Mouse (Mus musculus) mesoderm, embryonic 11.5 days (tissue): ENCODE measurements around the gene Arfrp1.

ENCODE experiments used
- DNase-seq: peaks from one replicate; pipeline ENCODE4 v3.0.0-alpha.2; 2012; ENCODE audit warnings: low read depth, low spot score

Arfrp1 gene

DNA sequence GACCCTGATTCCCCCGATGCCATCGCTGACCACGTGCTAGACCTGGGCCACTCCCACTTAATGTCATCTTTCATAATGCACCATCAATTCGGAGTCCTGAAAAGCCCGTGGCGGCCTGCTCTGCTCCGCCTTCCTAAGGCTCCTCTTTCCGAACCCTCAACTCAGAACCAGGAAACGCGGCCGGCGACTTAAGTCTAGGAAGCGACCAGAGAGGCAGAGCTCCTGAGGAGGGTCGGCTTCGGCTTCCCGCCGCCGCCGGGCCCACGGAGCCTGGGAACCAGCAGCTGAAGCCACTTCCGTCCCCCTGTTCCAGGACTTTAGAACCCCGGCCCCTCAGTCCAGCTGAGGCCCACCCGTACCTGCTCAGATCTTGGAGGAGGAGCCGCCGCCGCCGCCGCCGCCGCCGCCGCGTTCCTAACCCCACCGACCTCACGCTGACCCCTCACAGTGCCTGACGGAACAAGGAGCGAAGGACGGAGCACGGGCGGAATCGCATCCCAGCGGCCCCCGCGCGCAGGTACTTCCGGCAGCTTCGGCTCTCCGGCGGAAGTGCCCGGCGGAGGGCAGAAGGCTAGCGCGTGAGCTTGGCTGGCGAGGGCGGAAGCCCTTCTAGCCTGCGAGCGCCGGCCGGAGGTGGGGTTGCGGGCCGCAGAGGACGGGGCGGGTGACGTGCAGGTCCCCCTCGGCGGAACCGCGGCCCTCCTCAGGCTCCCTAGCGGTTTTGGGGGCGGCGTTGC, at the start of gene Arfrp1, which contains the start of gene Zgpat:
Gene Arfrp1, minus strand, starts transcription at position 545 of the 737 bp plus-strand sequence.
Gene Zgpat, plus strand, starts transcription at position 69 of the 737 bp plus-strand sequence.
- DNase-seq, result peak; percentile 89

DNA sequence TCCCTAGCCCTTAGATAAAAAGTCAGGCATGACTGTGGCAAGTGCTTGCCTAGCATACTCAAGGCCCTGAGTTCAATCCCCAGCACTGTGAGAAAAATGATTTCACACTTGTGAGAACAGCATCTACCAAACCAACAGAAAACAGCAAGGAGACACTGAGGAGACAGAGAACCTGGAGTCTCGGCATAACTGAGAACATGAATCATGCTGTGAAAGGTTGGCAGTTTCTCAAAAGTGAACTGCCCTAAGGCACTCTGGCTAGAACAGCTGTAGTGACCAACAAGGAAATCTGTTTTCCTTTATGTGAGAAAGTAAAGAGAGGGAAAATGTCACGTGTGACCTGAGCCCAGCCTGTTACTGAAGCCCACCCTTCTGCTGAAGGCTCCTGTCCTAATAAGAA, 47.9 kb upstream of the Arfrp1 start:
- DNase-seq, result no peak

DNA sequence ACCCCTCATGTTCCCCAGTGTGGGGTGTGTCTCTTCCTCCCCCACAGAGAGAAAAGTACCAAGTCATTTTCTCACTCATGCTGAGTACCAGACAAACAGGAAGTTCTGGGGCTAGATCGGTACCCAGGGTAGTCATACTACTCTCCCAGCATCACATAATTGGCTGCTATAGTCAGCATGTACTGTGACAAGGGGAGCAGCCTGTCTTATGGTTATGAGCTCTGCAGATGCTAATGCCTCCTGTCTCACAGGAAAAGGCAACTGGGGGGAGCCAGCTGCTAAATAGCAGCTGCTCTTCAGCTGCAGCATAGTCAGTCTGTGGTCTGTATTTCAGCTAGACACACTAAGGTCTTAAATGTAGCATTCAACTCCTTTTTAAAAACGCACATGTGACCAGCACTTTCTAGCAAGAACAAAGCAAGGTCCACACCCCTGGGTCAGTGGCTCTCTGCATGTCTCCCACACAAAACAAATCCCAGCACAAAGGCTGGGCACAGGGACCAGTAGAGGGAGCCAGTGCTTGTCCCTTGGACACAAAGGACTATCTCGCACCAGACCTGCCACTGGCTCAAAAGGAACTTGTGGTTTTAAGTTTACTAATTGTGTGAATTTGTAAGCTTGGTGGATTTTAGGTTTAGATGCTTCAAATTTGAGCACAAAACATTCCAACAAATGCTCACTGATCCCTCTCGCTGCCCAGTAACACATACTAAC, 45.7 kb upstream of the Arfrp1 start:
- peak; percentile 71 for DNase-seq

DNA sequence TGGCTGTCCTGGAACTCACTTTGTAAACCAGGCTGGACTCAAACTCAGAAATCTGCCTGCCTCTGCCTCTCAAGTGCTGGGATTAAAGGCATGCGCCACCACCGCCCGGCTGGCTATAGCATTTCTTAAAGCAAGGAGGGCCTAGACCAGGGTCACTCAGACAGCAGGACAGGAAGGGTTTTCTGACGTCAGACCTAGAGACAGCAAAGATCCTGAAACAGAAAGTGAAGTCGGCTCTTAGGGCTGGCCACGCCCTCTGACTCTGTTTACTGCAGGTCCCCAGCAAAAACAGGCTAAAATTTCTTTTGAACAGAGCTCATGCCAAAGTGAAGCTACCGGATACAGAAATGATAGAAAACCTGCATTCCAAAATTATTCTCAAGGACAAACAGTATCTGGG, 44.4 kb upstream of the Arfrp1 start:
- DNase-seq, result no peak

DNA sequence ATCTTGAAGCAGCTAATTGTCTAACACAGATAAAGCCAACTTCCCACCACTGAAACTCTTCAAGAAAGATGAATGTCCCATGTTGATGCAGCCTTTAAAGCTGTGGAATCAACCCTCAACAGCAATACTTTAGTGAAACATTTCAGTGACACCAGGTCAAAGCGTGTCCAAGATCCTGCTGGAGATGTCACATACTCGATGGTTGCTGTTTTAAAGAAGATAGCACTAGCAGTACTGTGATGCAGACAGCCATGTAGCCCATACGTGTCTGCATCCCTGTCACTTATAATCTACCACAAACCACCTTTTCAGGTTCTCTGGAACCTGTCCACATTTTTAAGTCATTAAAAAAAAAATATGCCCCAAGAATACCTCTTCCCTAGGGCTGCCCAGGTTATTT, 38.5 kb upstream of the Arfrp1 start:
- no peak for DNase-seq

DNA sequence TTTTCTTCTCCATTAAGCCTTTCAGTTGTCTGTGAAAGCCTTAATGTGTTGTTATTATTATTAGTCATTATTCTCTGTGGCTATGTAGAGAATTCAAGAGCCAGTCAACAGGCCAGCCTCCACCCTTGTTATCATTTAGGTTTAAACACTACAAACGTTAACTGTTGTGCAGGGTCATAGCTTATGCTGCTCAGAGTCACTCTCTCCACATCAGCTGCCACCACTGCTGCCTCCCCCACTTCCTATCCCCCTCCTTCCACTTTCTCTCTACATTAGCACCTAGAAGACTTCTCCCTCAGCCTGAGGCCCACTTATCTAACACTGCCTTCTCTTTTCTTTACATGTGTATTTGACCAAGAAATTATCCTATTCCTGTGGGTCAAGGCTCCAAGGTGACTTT, 36.3 kb upstream of the Arfrp1 start:
- no peak for DNase-seq

DNA sequence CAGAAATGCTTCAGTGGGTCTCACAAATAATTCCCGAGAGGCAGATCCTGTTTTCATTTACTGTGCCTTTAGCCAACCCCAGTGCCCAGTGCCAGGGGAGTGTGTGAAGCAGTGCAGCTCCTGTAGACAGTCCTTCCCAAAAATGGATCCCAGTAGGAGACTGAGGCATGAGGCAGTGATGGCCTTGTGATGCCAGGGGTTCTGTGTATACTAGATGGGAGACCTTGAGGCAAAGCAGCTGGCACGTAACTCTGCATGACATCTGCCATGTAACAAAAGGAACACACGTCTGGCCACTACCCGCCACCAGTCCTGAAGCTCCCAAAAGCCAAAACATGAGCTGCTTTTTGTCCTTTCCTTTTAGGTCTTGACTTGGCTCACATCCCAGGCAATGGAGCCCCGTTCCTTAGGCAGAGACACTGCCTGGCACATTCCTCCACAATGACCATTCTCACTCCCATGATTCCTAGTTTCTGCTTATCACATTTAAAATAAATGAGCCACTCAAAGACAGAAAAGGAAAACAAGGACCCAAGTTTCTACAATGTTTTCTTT, 32.1 kb upstream of the Arfrp1 start:
- DNase-seq, result no peak

DNA sequence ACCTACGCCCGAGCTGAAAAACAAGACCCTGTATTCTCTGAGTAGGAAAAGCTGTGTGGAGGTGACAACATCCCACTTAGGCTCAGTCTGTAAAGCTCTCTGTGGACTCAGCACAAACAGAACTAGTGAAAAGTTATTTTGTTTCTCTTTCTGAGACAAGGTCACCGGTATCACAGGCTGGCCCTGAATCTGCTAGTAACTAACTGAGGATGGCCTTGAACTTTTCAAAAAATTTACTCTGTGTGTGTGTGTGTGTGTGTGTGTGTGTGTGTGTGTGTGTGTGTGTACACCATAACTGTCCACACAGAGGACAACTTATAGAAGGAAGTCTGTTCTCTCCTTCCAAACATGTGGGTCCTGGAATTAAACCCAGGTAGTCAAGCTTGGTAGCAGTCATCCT, 28.9 kb upstream of the Arfrp1 start:
- no peak for DNase-seq

DNA sequence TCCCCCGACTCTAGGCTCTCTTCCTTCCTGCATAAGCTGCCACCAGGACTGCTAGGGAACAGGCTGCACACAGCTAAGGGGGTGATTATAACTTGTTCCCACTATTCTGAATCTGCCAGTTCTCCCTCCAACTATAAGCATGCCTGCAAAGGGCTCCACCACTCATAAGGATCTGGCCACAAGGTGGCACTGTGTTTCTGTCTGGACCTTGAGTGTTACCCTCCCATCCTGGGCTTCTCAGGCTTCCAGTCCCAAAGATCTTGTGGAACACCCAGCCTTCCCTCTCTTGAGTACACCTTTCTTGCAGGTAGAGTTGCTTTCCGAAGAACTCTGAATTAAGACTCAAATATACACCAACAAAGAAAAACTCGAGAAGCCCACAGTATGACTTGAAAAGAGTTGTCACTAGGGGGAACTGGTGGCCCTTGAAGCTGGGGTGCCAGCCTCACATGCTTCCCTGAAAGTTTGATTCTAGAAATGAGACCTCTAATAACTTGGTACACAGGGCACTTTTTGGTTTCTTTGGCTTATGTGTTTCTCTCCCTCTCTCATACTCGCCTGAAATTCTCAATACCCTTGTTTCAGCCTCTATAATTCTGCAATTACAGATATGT, 27.5 kb upstream of the Arfrp1 start:
- DNase-seq, result peak; percentile 89

DNA sequence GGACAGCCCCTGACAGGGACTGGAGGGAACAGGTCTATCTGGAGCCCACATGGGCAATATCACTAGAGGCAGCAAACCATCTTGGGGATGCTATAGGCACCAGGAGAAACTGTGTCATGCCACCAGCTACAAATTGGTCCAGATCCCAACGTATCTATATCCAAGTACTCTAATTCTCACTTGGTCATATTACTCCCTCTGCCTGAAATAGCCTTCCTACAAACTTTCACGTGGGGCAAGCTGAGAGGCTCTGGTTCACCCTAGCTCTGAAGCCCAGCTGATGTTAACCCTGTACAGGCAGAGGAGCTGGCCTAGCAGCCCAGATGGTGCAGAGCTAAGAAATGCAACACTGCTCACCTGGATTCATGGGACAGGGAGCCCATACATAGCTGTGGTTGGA, 26.3 kb upstream of the Arfrp1 start:
- no peak for DNase-seq

DNA sequence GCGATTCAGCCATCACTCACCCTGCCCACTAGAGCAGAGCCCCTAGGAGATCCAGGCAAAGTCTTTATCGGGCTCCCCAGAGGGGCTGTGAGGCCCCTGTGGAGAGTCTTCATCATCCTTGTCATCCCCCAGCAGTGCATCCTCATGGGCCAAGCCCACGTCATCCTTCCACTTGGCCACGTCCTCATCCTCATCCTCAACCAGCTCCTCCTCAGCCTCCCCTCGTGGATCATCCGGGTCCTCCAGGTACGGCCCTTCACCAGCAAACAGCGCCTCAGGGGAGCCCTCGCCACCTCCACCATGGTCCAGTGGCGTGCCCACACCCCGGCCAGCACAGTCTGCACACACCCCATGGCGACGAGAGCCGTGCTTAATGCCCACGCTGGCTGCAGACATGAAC, 25.8 kb upstream of the Arfrp1 start:
- no peak for DNase-seq

DNA sequence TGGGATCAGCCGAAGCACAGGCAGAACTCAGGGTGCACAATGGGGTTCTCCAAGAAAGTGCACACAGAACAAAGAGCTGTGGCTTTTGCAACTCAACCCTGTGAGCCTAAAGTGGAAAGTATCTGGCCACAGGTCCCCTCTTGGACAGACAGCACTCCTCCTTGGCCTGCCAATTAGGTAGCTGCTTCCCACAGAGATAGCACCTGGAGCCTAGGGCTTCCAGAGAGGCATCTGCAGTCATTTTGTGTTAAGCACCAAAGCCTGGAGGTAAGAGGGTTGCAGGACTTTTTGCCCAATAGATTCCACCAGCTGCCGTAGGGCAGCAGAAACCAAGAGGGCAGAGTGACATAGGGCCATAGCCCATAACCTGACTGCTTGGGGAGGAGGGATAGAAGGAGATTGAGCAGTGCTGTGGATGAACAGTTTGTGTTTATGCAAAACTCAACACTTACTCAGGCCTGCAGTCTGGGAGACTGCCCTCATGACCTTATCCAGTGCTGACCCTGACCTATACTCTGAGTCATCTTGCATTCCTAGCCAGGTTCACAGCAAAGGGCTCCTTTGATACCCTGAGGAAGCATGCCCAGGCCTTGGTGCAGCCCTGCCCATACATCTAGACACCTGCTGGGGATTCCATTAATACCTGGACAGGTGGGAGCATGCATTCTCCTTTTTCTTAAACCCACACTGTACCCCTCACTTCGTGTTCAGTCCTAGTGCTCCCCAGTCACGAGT, 25.1 kb upstream of the Arfrp1 start:
- no peak for DNase-seq

DNA sequence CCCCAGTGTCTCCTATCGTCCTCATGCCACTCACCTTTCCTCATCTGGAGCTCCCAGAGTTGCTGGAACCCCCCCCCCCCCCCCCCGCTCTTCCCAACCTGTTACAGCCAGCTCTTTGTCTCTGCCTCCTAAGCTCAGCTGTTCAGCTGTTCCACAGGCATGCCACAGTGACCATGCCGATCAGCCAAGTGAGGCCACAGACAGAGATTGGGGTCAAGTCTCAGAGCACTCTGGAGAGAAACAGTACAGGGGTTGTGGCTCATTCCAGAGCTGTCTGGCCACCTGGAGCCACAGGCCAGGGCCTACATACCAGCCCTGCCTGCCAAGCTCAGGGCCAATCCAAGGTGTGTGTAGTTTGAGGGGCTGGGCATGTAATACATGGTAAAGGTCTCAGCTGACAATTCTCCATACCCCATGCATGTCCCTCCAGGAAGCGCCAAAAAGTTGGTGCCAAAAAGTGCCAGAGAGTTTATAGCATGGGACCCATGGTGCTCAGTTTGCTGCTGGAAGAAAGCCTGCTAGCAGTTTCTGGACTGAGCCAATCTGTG, 21.5 kb upstream of the Arfrp1 start:
- no peak for DNase-seq

DNA sequence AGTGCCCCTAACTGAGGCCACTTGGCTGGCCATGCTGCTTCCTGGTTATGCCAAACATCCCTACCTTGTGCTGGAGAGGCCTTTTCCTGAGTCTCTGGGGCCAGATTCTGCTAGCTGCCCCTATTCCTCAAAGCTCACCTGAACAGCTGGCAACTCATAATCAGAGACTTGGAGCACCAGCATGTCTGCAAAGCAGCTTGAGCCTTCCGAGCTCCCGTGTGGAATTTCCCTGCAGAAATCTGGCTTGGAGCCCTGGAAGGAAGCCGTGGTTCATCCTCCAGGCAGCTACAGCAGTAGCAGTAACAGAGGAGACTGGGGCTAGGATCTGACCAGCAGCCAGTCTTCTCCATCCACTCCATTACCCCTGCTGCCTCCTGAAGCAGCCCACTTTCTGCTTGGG, 20.7 kb upstream of the Arfrp1 start:
- no peak for DNase-seq

DNA sequence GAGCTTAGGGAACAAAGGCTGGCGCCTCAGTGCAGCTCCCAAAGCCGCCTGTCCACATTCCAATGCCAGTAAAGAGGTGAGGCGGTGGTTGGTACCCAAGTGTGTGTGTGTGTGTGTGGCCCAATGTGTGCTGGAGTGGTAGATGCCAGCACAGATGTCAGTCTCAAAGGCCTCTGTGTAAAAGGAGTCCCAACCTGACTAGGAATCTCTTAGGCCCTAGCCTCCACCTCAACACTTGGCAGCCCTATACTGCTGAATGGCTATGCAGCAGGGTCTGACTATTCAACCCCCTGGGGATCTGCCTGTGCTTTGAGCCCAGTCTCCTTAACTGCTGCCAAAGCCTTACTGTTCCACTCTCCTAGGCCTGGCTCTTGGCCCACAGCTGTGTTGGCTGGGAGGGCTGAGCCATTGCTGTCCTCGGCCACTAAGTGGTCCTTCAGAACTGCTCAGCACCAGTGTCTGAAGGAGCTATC, 19.8 kb upstream of the Arfrp1 start:
- DNase-seq, result no peak

DNA sequence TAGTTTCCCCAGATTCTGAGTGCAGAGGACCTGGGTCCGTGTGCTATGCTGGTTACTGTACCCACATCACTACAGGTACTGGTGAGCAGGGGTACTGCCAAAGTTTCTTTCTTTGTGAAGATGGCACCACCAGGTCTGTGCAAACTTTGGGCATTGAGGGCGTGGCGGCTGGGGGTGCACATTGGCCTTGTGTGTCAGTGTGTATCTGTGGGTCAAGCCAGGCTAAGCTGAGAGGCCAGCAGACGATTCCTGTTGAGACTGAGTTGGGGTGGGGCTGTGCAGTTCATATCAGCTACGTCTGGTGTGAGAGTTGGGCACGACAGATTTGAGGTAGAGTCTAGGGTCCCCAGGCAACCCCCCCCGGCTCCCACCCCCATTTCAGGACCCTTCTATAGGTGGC, 19.3 kb upstream of the Arfrp1 start:
- DNase-seq, result no peak

DNA sequence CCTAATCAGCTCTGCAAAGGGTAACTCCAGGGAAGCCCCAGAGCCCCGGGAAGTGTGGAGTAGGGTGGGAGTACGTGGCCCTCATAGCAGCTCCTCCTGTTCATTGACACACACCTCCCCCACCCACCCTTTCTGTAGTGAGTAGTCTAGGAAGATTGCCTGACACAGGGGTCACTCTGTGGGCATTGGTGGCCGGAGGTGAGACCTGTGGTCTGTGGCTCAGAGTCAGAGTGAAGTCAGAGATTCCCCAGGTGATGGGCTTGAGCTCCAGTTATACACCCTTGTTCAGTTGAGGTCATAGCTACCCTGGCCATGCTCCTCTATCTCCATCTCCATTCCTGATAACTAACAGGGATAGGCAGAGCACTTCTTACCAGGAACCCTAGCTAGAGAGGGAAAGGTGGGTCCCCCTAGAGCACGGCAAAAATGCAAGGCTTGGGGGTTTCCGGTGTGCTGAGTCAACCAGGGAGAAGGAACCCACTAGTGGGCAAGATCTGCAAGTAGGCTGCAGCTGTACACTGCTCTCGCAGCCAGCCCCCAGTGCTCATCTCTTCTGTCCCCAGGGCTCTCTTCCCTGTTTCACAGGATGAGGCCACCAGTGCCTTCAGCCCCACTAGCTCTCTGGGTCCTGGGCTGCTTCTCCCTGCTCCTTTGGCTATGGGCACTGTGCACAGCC, 16.6 kb upstream of the Arfrp1 start:
- DNase-seq, result no peak

DNA sequence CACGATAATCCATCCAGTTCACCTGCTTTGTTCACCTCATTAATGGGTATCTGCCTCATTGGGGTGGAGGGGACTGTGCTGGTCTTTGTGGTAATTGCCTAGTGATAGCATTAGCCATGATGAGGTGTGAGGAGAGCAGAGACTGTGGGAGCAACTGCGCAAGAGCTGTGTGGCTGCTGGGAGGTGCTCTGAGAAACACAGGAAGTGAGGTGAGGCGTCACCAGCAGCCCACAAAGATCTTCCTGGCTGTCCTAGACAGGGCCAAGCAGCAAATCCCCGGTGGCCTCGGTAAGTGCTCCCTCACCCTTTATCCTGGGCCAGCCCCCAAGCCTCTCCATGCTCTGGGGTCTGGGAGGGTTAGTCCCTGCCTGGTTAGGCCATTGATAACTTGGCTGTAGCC, 15.9 kb upstream of the Arfrp1 start:
- DNase-seq, result no peak

DNA sequence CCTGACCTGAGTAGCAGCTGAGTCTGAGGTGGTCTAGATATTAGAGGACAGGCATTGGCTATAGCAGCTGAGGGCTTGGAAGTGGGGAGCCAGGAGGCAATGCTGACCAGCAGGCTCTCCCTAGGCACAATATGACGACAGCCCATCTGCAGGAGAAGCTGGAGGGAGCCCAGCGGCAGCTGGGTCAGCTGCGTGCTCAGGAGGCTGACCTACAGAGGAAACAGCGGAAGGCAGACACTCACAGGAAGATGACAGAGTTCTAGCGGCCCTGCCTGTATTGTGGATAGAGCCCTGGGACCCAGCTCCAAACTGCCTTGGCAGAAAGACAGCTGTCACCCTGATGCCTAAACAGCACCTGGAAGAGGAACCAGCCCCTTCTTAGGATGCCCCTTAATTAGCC, 15.0 kb upstream of the Arfrp1 start:
- DNase-seq, result no peak

DNA sequence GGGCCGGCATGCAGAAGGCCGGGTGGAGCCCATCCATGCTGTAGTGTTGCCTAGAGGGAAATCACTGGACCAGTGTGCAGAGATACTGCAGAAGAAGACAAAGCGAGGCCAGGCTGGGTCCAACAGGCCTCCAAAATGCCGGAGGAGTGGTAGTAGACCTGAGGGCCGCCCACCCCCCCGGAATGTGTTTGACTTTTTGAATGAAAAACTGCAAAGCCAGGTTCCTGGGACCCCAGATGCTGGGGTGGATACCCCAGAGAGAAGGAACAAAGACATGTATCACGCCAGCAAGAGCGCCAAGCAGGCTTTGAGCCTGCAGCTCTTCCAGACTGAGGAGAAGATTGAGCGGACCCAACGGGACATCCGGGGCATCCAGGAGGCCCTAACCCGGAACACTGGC, 14.6 kb upstream of the Arfrp1 start, which contains the start of gene Lime1:
Gene Lime1, plus strand, starts transcription at position 301 of the 400 bp plus-strand sequence.
- DNase-seq, result no peak

DNA sequence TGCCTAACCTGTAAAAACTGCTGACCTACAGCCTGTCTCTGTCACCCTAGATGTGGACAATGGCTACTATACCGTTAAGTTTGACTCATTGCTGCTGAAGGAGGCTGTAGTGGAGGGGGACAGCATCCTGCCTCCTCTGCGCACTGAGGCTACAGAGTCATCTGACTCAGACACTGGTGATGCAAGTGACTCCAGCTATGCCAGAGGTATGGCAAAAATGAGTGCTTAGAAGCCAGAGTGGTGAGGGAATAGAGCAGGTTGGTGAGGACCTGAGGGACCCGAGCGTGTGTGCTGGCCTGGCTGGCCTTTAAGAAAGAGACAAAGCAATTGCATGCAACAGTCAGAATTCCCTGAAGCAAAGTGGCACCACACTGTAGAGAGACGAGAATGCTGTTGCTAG, 13.5 kb upstream of the Arfrp1 start:
- DNase-seq, result no peak
